Mouse (Mus musculus) bone marrow, adult 2 months (tissue): ENCODE results near the gene Kctd3. TPM values are rescaled to one million over a fixed set of nuclear protein-coding genes. Genes with fewer than 3 reads are reported as not detected.

Source experiments
- H3K27ac ChIP-seq: fragments of 200-500 bp; 2 replicates; pipeline ENCODE4 v1.5.1; 2012; ENCODE audit warnings: low read depth, mild to moderate bottlenecking, control low read depth, inconsistent platforms, low read length; ENCODE audit not compliant: control insufficient read depth, poor library complexity, insufficient read depth
- H3K4me1 ChIP-seq: fragments of 200-500 bp; 2 replicates; pipeline ENCODE4 v1.6.1; 2011; ENCODE audit warnings: low read length; ENCODE audit not compliant: control insufficient read depth, insufficient read depth
- H3K4me3 ChIP-seq: fragments of 200-500 bp; replicated peaks from 2 replicates; pipeline ENCODE3; 2011; ENCODE audit warnings: mild to moderate bottlenecking, low read depth, low read length, control low read depth; ENCODE audit not compliant: control insufficient read depth
- CTCF ChIP-seq: fragments of 200-500 bp; IDR thresholded peaks from 2 replicates; pipeline ENCODE4 v1.5.1; 2011; ENCODE audit warnings: low read length, control low read depth; ENCODE audit not compliant: control insufficient read depth, insufficient read depth
- POLR2A ChIP-seq: fragments of 200-500 bp; IDR thresholded peaks from 2 replicates; pipeline ENCODE4 v1.6.1; 2011; ENCODE audit warnings: low read depth, mild to moderate bottlenecking, control low read depth, low read length, borderline replicate concordance; ENCODE audit not compliant: control insufficient read depth
- WGBS: fragments of 180-500 bp; shearing (Covaris S2); methylation state at CpG from one replicate; pipeline ENCODE4 v1.1.7; 2018; 5-methylcytosine and 5-hydroxymethylcytosine counted together
- polyA plus RNA-seq: library from polyadenylated mRNA; stranded (reverse); fragments of >200 nt; gene quantifications from 2 replicates; pipeline ENCODE4 v1.2.4, GENCODE M21; 2011; ENCODE audit warnings: low replicate concordance; ENCODE audit not compliant: missing spikeins, insufficient read depth, insufficient read length

Kctd3 gene
- 14.1 and 17.1 TPM in 2 replicates for polyA plus RNA-seq

DNA sequence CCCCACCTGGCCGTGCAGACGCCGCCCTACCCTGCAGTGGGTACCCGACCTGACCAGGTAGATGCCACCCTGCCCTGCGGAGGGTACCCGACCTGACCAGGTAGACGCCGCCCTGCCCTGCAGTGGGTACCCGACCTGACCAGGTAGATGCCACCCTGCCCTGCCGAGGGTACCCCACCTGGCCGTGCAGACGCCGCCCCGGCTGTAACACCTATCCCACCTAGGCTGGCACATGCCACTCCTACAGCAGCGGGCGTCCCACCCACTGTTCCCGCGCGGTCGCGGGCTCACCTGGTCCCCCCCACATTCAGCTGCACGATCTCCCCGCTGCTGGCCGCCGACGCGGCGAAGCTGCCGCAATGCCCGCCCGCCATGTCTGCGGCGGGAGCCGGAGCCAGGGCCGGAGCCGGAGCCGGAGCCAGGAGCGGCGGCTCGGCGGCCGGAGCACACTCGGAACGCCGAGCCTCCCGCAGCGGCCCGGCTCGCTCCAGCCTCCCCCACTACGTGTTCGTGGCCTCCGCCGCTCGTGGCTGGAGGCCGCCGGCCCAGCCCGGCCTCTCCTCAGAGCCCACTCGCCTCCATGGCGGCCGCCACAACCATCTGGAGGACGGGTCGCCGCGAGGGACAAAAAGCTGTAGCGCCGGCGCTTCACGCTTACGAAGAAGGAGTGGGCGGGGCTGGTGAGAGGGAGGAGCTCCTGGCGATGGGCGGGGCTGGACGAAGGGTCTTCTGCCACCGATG lies at the start of gene Kctd3:
Gene Kctd3 (minus strand): TSS at position 603 of the 741 bp plus-strand sequence.
- under 1% methylated on average over 74 of the region's 74 CpGs for WGBS
- Histone ChIP-seq H3K4me3 (peak within 1 kb of the TSS; percentile 77), H3K27ac (peak within 1 kb of the TSS; percentile 34; the same call in 1 of the 2 replicates), H3K4me1 (no peaks in the 10 kb centered on the region)
- TF ChIP-seq CTCF (no peak), POLR2A (peak; percentile 40; the same call in 1 of the 2 replicates)

GRCm38 (mm10) chr1:189057425-189057824 lies 49.8 kb upstream of the Kctd3 start:
- Histone ChIP-seq H3K4me1 (no peaks in the 10 kb centered on the region), H3K4me3 (no peak overlapping the region), H3K27ac (no peak overlapping the region)
- WGBS, result 63% methylated on average over 4 of the region's 4 CpGs
- peak; percentile 26; the same call in 1 of the 2 replicates for TF ChIP-seq CTCF
- no peak for TF ChIP-seq POLR2A

DNA sequence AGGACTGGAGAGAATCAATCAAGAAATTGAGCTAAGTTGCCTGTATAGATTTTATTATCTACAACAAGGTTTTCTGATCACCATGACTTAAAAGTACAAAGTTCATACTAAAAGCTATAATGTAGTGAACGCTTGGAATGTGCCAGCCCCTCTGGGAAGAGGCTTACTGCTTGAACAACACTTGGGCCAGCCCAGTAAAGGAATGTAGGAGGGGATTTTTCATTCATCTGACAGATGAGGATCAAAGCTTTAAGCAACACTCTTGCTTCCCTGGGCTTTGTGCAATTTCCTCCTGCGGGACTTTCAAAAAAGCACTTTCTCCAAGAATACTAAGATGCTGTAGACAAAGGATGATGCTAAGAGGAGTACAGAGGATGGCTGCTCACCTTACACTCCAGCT lies 48.3 kb upstream of the Kctd3 start:
- WGBS, result 60% methylated on average over 2 of the region's 2 CpGs
- no peaks in the 10 kb centered on the region for H3K4me1 ChIP-seq

GRCm38 (mm10) chr1:189054941-189055551 lies 47.4 kb upstream of the Kctd3 start:
- TF ChIP-seq POLR2A (no peak), CTCF (no peak)

More for the DNA sequence above, 48.3 kb upstream of the Kctd3 start:
- TF ChIP-seq POLR2A, result no peak
- no peak for TF ChIP-seq CTCF
- Histone ChIP-seq H3K27ac (no peak overlapping the region), H3K4me3 (no peak overlapping the region)

GRCm38 (mm10) chr1:189054191-189054590 lies 46.5 kb upstream of the Kctd3 start:
- 8% methylated on average over 5 of the region's 5 CpGs for WGBS
- no peak for TF ChIP-seq POLR2A
- no peak for TF ChIP-seq CTCF
- no peaks in the 10 kb centered on the region for H3K4me1 ChIP-seq
- H3K27ac ChIP-seq, result no peak overlapping the region
- H3K4me3 ChIP-seq, result no peak overlapping the region

More at GRCm38 (mm10) chr1:189054941-189055551, 47.4 kb upstream of the Kctd3 start:
- Histone ChIP-seq H3K4me3 (no peak overlapping the region), H3K4me1 (no peaks in the 10 kb centered on the region), H3K27ac (no peak overlapping the region)
- 76% methylated on average over 8 of the region's 8 CpGs for WGBS

DNA sequence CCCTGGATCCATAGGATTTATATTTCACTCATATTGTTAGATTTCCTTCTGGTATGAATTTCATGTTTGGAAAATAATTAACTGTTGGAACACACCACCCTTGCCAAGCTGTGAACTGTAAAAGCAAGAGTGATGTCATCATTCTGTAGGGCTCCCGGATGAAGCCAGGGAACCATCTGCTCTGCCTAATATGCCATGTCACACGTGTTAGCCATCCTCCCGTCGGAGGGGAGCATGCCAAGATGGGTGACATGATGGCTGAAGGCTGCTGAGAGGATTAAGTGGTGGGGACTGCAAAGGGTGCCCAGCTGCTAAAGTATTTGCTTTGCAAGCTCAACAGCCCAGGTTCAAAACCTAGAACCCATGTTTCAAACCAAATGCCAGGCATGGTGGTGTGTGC lies 44.5 kb upstream of the Kctd3 start:
- WGBS, result 78% methylated on average over 4 of the region's 4 CpGs

DNA sequence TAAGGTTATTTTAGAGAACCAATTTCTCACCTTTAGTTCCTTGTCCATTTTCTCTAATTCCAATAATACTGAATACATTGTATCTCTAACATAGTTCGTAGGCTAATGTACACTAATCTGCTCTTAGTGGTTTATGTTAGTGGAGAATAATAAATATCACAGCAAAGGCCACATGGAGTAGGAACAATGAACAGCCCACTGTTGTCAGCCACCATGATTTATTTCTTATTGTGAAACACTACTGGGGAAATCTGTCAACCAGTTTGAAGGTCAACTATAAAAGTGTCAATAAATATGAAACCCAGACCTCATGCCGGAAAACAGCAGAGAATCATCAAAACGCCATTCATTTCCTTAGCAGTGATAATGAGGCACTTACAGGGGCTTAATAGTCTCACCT lies 42.5 kb upstream of the Kctd3 start:
- 51% methylated on average over 3 of the region's 3 CpGs for WGBS
- TF ChIP-seq POLR2A (no peak), CTCF (no peak)
- Histone ChIP-seq H3K27ac (no peak overlapping the region), H3K4me3 (no peak overlapping the region), H3K4me1 (no peaks in the 10 kb centered on the region)

More for the DNA sequence above, 44.5 kb upstream of the Kctd3 start:
- H3K4me3 ChIP-seq, result no peak overlapping the region
- no peak overlapping the region for H3K27ac ChIP-seq
- TF ChIP-seq POLR2A (no peak), CTCF (no peak)
- no peaks in the 10 kb centered on the region for H3K4me1 ChIP-seq

- TF ChIP-seq CTCF (no peak), POLR2A (no peak)
- no peak overlapping the region for H3K4me3 ChIP-seq
- H3K4me1 ChIP-seq, result no peaks in the 10 kb centered on the region
- H3K27ac ChIP-seq, result no peak overlapping the region
- WGBS, result 78% methylated on average over 2 of the region's 2 CpGs
These were observed 40.7 kb upstream of the Kctd3 start for GRCm38 (mm10) chr1:189048331-189048730.
